Mouse (Mus musculus) left cerebral cortex, adult 2 months (tissue): ENCODE data around the gene Pdcd7. TPM values are rescaled to one million over a fixed set of nuclear protein-coding genes. Genes with fewer than 3 reads are reported as not detected.

Experiments used
- DNase-seq, 2 experiments: peaks; one replicate each; pipeline ENCODE4 v3.0.0; 2021 to 2022; ENCODE audit warnings: low spot score in 2 of 2, mixed read lengths in 1 of 2; ENCODE audit errors: extremely low spot score in 1 of 2
- H3K27ac ChIP-seq: fragments of 200-600 bp; 2 replicates; pipeline ENCODE4 v1.8.1; 2022
- H3K4me3 ChIP-seq: fragments of 200-600 bp; 2 replicates; pipeline ENCODE4 v1.8.1; 2022
- CTCF ChIP-seq: fragments of 200-600 bp; IDR thresholded peaks from 2 replicates; pipeline ENCODE4 v1.8.1; 2022; ENCODE audit warnings: antibody characterized with exemption, mild to moderate bottlenecking, moderate library complexity
- intact Hi-C: fragments of 180-260 bp; cut with DNase I; formaldehyde crosslinking; loops from one replicate; pipeline ENCODE4 v1.15.1; 2025
- total RNA-seq, 2 experiments: library from RNA; stranded (reverse); gene quantifications; 2 replicates each; pipeline ENCODE4 v1.2.3; 2021

Gene Pdcd7
- total RNA-seq, 2 experiments from 2014 or later, result 29.3 to 30.9 TPM

DNA sequence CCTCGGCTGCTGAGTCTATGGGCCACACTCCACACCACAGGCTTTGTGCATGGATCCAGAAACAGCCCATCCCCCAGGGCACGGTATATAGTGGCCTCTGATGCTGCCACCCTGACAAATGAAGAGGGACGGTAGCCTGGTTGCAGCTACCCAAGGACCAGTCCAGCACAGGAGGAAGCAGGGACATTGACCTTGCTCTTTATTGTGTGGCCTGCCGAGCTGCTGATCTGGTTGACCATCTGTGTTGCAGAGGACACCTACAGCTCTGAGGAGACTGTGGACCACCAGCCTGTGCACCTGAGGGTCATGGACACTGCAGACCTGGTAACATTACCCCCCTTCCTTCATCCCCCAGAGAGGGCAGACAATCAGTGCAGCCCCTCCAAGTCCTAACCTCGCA, 61.4 kb downstream of the Pdcd7 start:
- DNase-seq, result no peak
- intact Hi-C loops, result no loop called here
- Histone ChIP-seq H3K27ac (no peak overlapping the region), H3K4me3 (no peak overlapping the region)
- no peak for TF ChIP-seq CTCF

DNA sequence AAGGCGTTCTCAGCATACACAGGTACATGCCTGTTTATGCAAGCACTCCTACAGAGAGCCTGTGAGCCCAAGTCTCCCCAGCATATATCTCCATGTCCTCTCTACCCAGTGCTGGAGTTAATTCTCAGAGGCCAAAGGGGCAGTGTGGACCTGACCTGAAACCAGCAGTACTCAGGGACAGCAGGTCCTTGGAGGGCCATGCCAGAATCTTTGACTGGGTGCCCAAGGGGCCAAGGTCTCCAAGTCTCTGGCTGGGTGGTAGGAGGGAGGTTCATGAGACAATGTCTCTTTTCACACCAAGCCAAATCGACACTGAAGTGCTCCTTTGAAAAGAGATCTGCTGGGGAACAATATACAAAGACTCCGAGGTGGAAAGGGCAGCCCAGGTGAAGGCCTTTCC, 62.0 kb downstream of the Pdcd7 start:
- no peak overlapping the region for H3K27ac ChIP-seq
- no peak overlapping the region for H3K4me3 ChIP-seq
- intact Hi-C loops, result no loop called here
- no peak for DNase-seq
- no peak for TF ChIP-seq CTCF

DNA sequence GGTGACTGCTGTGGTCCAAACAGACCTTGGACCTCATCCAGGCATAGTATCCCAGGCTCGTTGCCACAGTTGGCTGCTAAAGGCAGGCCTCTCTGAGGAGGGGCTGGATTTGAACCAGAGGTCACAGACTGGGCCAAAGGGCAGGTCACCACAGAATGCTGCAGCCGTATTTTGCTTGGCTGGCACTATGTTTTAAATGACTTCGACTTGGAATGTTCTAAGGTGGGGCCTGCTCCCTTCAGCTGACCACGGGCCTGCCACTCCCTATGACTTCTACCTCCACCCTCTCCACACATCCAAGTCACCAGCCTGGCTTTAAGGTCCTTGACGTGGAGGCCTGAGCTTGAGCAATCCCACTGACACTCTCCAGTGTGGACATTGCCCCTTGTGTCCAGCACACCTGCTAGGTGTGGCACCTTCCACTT, 63.0 kb downstream of the Pdcd7 start:
- no peak for TF ChIP-seq CTCF
- intact Hi-C loops, result no loop called here
- no peak for DNase-seq
- Histone ChIP-seq H3K27ac (no peak overlapping the region), H3K4me3 (no peak overlapping the region)

Other genes with a start within 250 kb of the Pdcd7 start
- 10 to 100 TPM; 31.8 to 33.7 TPM for gene Igdcc4, start 244.6 kb upstream of the Pdcd7 start, total RNA-seq
- 1 to 10 TPM; 2.0 to 2.5 TPM for gene Igdcc3, start 204.9 kb upstream of the Pdcd7 start, total RNA-seq
- gene Parp16, start 150.8 kb upstream of the Pdcd7 start, total RNA-seq, result 1 to 10 TPM; 3.6 to 4.0 TPM
- gene Cilp, start 80.9 kb upstream of the Pdcd7 start, total RNA-seq, result under 1 TPM in 1 of 2 experiments, not detected in 1; 0.21 TPM
- gene Clpx, start 51.8 kb upstream of the Pdcd7 start, total RNA-seq, result 10 to 100 TPM; 29.6 to 34.5 TPM
- 1 to 10 TPM; 4.5 to 7.4 TPM for gene Ubap1l, start 14.9 kb downstream of the Pdcd7 start, total RNA-seq
- under 1 TPM; 0.14 to 0.25 TPM for gene Kbtbd13, start 45.5 kb downstream of the Pdcd7 start, total RNA-seq
- 1 to 10 TPM; 2.3 to 3.2 TPM for gene Rasl12, start 52.4 kb downstream of the Pdcd7 start, total RNA-seq
- gene Slc51b, start 76.9 kb downstream of the Pdcd7 start, total RNA-seq, result not detected
- 10 to 100 TPM; 16.1 to 18.0 TPM for gene Mtfmt, start 89.7 kb downstream of the Pdcd7 start, total RNA-seq
- 10 to 100 TPM; 25.9 to 30.9 TPM for gene Spg21, start 114.8 kb downstream of the Pdcd7 start, total RNA-seq
- gene Ankdd1a, start 174.1 kb downstream of the Pdcd7 start, total RNA-seq, result 1 to 10 TPM; 2.7 to 3.5 TPM
- gene Plekho2, start 233.9 kb downstream of the Pdcd7 start, total RNA-seq, result 10 to 100 TPM; 13.3 to 15.1 TPM
- gene Pif1, start 241.1 kb downstream of the Pdcd7 start, total RNA-seq, result under 1 TPM; 0.20 to 0.28 TPM